Mouse (Mus musculus) intestine, postnatal 0 days (tissue): Measurements from ENCODE around the gene Erg. TPM values are rescaled to one million over a fixed set of nuclear protein-coding genes. Genes with fewer than 3 reads are reported as not detected.

Experiments
- ATAC-seq: fragments of 200-750 bp; cut with Nextera tagmentation; 2 replicates; pipeline ENCODE4 v1.8.0; 2017; ENCODE audit warnings: mild to moderate bottlenecking, moderate TSS enrichment, moderate library complexity
- H3K27ac ChIP-seq: fragments of 300-500 bp; sonication (generic); 2 replicates; pipeline ENCODE4 v1.5.1; 2014; ENCODE audit warnings: mild to moderate bottlenecking, low read depth, low read length, moderate library complexity
- H3K27me3 ChIP-seq: fragments of 300-500 bp; sonication (generic); replicated peaks from 2 replicates; pipeline ENCODE4 v1.6.1; 2014; ENCODE audit warnings: low read length, mixed read lengths; ENCODE audit not compliant: control insufficient read depth, insufficient read depth
- H3K36me3 ChIP-seq: fragments of 300-500 bp; sonication (generic); 2 replicates; pipeline ENCODE4 v1.6.1; 2014; ENCODE audit warnings: mild to moderate bottlenecking, moderate library complexity; ENCODE audit not compliant: control insufficient read depth, insufficient read depth
- H3K4me1 ChIP-seq: fragments of 300-500 bp; sonication (generic); replicated peaks from 2 replicates; pipeline ENCODE4 v1.6.1; 2014; ENCODE audit warnings: antibody characterized with exemption, low read length, mixed read lengths; ENCODE audit not compliant: control insufficient read depth, insufficient read depth
- H3K4me2 ChIP-seq: fragments of 300-500 bp; sonication (generic); replicated peaks from 2 replicates; pipeline ENCODE4 v1.6.1; 2014; ENCODE audit warnings: low read depth, mild to moderate bottlenecking, moderate library complexity
- H3K4me3 ChIP-seq: fragments of 300-500 bp; sonication (generic); 2 replicates; pipeline ENCODE4 v1.5.1; 2014; ENCODE audit warnings: low read depth, low read length
- H3K9ac ChIP-seq: fragments of 300-500 bp; sonication (generic); 2 replicates; pipeline ENCODE4 v1.6.1; 2014; ENCODE audit warnings: mild to moderate bottlenecking, low read depth, low read length
- H3K9me3 ChIP-seq: fragments of 300-500 bp; sonication (generic); 2 replicates; pipeline ENCODE4 v1.6.1; 2016; ENCODE audit warnings: mixed run types; ENCODE audit not compliant: control insufficient read depth
- CTCF ChIP-seq: sonication (generic); IDR thresholded peaks from 2 replicates; pipeline ENCODE4 v1.5.1; 2016; ENCODE audit warnings: low read depth, mild to moderate bottlenecking, control low read depth, antibody characterized with exemption, moderate library complexity
- WGBS: fragments of 180-500 bp; shearing (Covaris S2); extraction: QIAGEN DNeasy Blood & Tissue Kit; methylation state at CpG from one replicate; pipeline ENCODE4 v1.1.7; 2014; 5-methylcytosine and 5-hydroxymethylcytosine counted together
- polyA plus RNA-seq: library from polyadenylated mRNA; unstranded; fragments of >200 nt; fragmentation: Nextera tagmentation; extraction: Ambion mirVana; gene quantifications from 2 replicates; pipeline ENCODE4 v1.2.1, GENCODE M21; 2015

Gene Erg
- polyA plus RNA-seq, 1 experiment from 2014 or later = 2.0 TPM

GRCm38 (mm10) chr16:95467893-95468292 lies 118.5 kb downstream of the Erg start:
- no peaks in the 10 kb centered on the region for H3K27me3 ChIP-seq
- ATAC-seq = no peak
- H3K27ac ChIP-seq = no peak overlapping the region
- H3K4me2 ChIP-seq = no peak overlapping the region
- WGBS = 95% methylated on average over 2 of the region's 2 CpGs
- H3K4me3 ChIP-seq = no peak overlapping the region
- H3K36me3 ChIP-seq = no peaks in the 10 kb centered on the region
- no peaks in the 10 kb centered on the region for H3K4me1 ChIP-seq
- no peak overlapping the region for H3K9ac ChIP-seq
- no peak for TF ChIP-seq CTCF
- no peaks in the 10 kb centered on the region for H3K9me3 ChIP-seq

GRCm38 (mm10) chr16:95466548-95466947 lies 119.8 kb downstream of the Erg start:
- no peaks in the 10 kb centered on the region for H3K4me1 ChIP-seq
- ATAC-seq = no peak
- H3K27me3 ChIP-seq = no peaks in the 10 kb centered on the region
- 89% methylated on average over 1 of the region's 1 CpGs for WGBS
- no peak overlapping the region for H3K9ac ChIP-seq
- no peaks in the 10 kb centered on the region for H3K36me3 ChIP-seq
- peak; percentile 64 for TF ChIP-seq CTCF
- H3K9me3 ChIP-seq = no peaks in the 10 kb centered on the region
- no peak overlapping the region for H3K4me3 ChIP-seq
- H3K4me2 ChIP-seq = no peak overlapping the region
- no peak overlapping the region for H3K27ac ChIP-seq

- Histone ChIP-seq H3K4me2 (no peak overlapping the region), H3K9ac (no peak overlapping the region), H3K4me1 (no peaks in the 10 kb centered on the region), H3K27me3 (no peaks in the 10 kb centered on the region), H3K27ac (no peak overlapping the region), H3K4me3 (no peak overlapping the region), H3K36me3 (no peaks in the 10 kb centered on the region), H3K9me3 (no peaks in the 10 kb centered on the region)
- 76% methylated on average over 8 of the region's 8 CpGs for WGBS
- no peak for TF ChIP-seq CTCF
- ATAC-seq = no peak
Observed at GRCm38 (mm10) chr16:95464609-95465008, 121.8 kb downstream of the Erg start.

GRCm38 (mm10) chr16:95463796-95464195 lies 122.6 kb downstream of the Erg start:
- no peaks in the 10 kb centered on the region for H3K9me3 ChIP-seq
- H3K4me2 ChIP-seq = no peak overlapping the region
- 38% methylated on average over 6 of the region's 6 CpGs for WGBS
- no peak overlapping the region for H3K27ac ChIP-seq
- H3K27me3 ChIP-seq = no peaks in the 10 kb centered on the region
- no peak for TF ChIP-seq CTCF
- no peaks in the 10 kb centered on the region for H3K36me3 ChIP-seq
- no peaks in the 10 kb centered on the region for H3K4me1 ChIP-seq
- H3K9ac ChIP-seq = no peak overlapping the region
- no peak for ATAC-seq
- no peak overlapping the region for H3K4me3 ChIP-seq

GRCm38 (mm10) chr16:95461941-95462340 lies 124.5 kb downstream of the Erg start:
- Histone ChIP-seq H3K27me3 (no peaks in the 10 kb centered on the region), H3K36me3 (no peaks in the 10 kb centered on the region), H3K4me2 (no peak overlapping the region), H3K4me3 (no peak overlapping the region), H3K9me3 (no peaks in the 10 kb centered on the region), H3K4me1 (no peaks in the 10 kb centered on the region), H3K27ac (no peak overlapping the region), H3K9ac (no peak overlapping the region)
- ATAC-seq = no peak
- no peak for TF ChIP-seq CTCF
- 70% methylated on average over 7 of the region's 7 CpGs for WGBS

- no peaks in the 10 kb centered on the region for H3K27me3 ChIP-seq
- no peaks in the 10 kb centered on the region for H3K4me1 ChIP-seq
- no peak overlapping the region for H3K27ac ChIP-seq
- TF ChIP-seq CTCF = no peak
- H3K9me3 ChIP-seq = no peaks in the 10 kb centered on the region
- no peaks in the 10 kb centered on the region for H3K36me3 ChIP-seq
- no peak overlapping the region for H3K9ac ChIP-seq
- no peak for ATAC-seq
- no peak overlapping the region for H3K4me2 ChIP-seq
- 83% methylated on average over 2 of the region's 2 CpGs for WGBS
- no peak overlapping the region for H3K4me3 ChIP-seq
Observed at GRCm38 (mm10) chr16:95460336-95460735, 126.1 kb downstream of the Erg start.

- H3K4me2 ChIP-seq = no peak overlapping the region
- peak overlapping the region; percentile 22; the same call in 1 of the 2 replicates for H3K4me3 ChIP-seq
- no peaks in the 10 kb centered on the region for H3K27me3 ChIP-seq
- 72% methylated on average over 5 of the region's 5 CpGs for WGBS
- no peak for ATAC-seq
- H3K36me3 ChIP-seq = no peaks in the 10 kb centered on the region
- no peak overlapping the region for H3K9ac ChIP-seq
- no peak overlapping the region for H3K27ac ChIP-seq
- no peak for TF ChIP-seq CTCF
- H3K9me3 ChIP-seq = no peaks in the 10 kb centered on the region
- H3K4me1 ChIP-seq = no peaks in the 10 kb centered on the region
Observed at GRCm38 (mm10) chr16:95459325-95459691, 127.1 kb downstream of the Erg start.
